Mouse (Mus musculus) CD8-positive naive resting alpha-beta T cell, adult 2 months (primary cell): Measurements from ENCODE around the gene Abca1.

ENCODE experiments used
- DNase-seq, 2 experiments: peaks; one replicate each; pipeline ENCODE4 v3.0.0; 2022; ENCODE audit warnings: low read depth in 2 of 2, low spot score in 2 of 2

The Abca1 gene

DNA sequence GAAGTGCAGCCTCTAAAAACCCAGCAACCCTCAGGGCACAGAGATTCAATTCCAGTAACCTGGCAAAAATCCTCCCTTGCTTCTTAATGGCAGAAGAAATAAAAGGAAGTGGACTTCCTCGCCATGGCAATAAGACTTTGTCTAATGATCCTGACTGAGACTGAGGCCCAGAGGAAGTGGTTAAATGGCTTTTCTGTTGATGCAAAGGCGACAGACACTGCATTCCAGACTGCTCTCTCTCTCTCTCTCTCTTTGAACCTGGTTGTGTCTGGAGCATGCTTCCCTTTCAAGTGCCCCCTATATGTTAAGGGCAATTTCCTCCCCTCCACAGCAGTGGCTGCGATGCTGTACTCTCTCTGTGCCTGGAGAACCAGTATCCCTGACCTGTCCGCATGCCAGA, 70.7 kb downstream of the Abca1 start:
- no peak for DNase-seq

DNA sequence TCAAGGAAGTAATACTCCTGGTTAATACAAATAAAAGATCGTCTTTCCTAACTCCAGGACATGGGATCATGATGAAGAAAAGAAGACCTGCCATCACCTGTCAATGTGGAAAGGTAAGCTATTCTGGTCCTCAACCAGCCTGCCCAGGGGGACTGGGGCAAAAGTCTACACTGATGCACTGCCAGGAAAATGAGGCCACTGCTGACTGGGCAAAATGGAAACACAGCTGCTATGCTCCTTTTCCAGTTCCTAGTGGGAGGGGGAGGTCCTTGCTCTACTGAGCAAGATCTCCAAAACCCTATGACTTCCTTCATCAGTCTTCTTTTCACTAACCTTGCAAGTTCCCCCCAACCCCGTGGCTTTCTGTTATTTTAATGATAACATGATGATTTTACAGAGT, 73.1 kb downstream of the Abca1 start:
- no peak for DNase-seq

DNA sequence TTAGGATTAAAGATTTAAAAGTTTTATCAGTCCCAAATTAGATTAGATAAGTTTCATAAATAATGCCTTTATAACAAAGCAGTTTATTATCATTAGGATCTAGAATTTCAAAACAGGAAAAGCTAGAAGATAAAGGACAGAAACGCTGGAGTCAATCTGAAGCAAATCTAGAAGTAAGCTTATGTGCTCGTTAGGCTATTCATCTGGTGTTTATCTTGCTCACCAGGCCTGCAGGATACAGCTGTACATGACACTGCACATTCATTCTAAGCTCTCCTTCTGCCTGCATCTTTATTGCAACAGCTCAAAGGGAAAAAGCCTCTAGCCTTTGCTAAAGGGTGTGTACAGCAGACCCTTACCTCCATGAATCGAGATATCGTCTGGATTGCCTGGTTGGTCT, 74.1 kb downstream of the Abca1 start:
- DNase-seq, result no peak

DNA sequence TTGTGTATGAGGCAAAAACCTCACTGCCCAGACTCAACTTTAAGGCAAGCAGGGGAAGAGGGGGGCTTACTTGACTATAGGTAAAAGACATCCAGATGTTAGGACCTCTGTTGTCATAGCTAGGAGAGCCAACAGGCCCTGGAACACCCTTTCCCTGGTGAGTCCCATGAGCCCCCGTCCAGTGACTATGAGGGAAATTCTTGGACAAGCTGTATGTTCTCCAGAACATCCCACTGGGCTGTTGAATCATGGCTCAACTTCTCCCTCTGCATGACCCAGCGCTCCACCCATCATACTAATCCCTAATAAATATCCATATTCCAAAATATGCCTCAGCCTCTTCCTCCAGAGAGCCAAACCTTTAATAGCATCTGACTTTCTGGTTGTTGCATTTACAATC, 76.6 kb downstream of the Abca1 start:
- DNase-seq, result no peak

DNA sequence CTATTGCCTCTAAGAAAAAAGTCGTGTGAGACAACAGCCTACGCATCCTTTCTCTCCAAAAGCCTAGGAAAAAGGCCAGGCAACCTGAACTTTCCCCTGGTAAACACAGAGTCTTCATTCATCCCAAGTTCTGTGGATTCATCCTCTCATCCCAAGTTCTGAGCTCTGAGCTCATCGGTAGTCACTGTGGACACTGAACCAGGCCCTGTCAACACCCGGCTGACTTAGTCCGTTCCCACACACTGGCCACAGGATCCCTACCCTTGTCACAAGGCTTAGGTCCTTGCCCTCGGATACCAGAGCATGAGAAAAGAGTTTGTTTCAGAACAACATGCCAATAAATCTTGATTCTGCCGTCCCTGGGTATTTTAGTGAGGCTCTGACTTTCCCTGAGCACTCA, 77.2 kb downstream of the Abca1 start:
- no peak for DNase-seq

DNA sequence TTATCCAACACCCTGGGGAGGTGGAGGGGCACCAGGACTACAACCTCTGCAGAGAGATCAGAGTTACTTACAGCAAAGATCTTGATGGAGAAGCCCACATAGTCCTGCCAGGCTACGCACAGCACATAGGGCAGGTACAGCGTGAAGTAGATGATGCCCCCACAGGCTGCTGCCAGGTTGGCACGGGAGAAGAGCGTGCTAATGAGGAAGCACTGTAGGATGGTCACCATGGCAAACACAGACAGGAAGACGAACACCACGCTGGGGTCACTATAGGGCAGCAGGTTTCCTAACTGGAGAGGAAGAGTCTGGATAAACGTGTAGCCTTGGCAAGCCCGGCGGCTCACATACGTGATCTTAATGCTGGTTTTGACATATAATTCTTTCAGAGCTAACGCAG, 77.8 kb downstream of the Abca1 start:
- no peak for DNase-seq

DNA sequence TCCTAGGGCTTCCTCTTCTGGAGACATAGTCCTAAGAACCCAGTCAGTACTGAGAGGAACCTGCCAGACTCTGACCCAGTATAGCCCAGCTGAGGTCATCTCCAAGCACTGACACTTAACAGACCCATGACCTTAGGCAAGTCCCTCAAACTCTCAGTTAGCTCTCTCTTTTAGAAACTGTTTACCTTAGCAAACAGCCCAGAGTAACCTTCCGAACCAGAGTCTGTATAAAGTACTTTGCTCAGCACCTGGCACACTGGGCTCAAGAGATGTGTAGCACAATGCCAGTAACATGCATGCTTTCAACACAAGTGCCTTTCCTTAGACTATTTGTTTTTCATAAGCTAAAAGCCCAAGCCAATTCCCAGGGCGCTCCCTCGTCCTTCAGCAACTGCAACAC, 79.4 kb downstream of the Abca1 start:
- DNase-seq, result no peak

DNA sequence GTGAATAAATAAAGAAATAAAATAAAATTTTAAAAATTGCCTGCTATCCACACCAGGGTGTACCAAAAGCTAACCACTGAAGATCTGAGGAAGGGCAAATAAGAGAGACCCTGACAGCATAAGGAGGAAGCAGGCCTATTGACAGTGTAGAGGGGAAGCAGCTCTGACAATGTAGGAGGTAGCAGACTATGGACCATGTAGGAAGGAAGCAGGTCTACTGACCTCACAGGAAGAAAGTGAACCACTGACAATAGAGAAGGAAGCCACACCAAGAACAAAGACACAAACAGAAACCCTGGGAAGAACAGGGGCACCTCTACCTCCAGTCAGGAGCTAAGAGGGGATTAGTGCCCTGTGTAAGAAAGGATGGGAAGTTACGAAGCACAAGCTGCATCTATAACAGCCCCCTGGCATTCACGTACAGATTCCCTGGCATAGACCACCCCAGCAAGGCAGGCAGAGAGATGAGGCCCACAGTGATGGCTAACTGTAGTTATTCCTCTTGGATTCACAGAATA, 80.8 kb downstream of the Abca1 start:
- no peak for DNase-seq

DNA sequence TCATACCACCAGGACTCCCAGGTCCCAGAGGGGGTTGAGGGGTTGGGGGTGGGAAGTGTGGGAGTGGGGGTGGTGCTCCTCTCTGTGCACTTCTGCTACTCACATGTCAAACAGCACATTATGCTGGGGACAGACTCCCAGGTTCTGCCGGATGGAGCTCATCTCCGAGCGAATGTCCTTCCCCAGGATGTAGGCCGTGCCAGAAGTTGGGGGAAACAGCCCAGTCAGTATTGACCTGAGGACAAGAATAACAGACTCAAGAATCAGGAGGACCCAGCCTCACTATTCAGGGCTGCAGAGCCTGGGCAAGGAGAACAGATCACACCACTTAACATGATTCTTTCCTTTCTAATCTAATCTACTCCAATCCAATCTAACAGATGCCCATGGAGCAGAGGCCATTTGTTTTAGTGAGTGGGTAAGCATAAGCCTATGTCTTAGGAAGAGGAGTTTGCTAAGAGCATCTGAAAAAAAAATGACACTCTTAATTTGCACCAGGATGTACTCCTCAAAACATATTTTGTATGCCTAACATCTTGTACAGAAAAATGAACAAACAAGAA, 82.8 kb downstream of the Abca1 start:
- DNase-seq, result no peak

DNA sequence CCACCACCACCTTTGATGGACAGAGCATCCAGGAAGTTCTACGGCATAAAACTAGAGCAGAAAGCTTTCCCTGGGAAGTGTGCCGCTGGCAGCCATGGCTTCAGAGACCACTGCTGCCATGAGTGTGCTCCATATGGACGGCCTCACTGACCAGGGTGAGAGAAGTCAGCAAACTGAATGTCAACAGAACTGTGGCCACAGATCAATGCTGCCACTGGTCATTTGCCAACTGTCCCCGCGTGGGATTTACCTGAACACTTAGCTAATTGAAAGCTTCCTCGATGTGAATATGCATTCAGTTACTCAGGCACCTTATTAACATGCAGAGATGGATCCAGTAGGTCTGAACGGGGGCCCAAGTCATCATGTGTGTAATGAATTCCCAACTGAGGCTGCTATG, 86.7 kb downstream of the Abca1 start:
- DNase-seq, result no peak

DNA sequence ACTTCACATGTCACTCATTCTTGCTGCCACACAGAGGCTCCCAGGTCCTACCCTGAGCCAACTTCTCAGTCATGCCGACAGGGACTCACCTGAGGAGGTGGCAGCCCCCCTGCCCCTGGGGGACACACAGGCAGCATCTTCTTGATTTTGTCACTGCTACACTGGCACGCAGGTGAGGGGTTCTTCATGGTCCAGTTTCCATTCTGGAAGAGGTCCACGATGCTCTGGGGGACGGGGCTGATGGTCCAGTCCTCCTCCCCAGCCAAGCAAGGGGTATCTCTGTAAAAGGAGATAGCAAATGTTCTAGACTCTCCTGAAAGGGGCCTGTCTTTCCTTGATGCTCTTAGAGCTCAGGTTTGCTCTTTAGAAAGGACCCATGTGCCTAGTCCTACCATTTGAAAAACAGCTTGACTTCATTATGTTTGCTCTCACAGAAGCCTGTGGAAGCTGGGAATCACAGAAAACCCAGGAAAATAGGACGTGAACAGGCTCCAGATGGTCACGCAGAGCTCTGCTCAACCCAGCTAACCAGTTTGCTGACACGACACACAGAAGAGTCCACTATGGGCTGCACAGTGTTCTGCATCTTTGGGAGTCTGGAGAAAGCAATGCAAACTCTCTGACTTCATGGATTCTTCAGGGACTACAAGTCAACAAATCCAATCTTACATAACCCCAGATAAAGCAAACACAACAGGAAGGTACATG, 97.2 kb downstream of the Abca1 start:
- DNase-seq, result no peak

DNA sequence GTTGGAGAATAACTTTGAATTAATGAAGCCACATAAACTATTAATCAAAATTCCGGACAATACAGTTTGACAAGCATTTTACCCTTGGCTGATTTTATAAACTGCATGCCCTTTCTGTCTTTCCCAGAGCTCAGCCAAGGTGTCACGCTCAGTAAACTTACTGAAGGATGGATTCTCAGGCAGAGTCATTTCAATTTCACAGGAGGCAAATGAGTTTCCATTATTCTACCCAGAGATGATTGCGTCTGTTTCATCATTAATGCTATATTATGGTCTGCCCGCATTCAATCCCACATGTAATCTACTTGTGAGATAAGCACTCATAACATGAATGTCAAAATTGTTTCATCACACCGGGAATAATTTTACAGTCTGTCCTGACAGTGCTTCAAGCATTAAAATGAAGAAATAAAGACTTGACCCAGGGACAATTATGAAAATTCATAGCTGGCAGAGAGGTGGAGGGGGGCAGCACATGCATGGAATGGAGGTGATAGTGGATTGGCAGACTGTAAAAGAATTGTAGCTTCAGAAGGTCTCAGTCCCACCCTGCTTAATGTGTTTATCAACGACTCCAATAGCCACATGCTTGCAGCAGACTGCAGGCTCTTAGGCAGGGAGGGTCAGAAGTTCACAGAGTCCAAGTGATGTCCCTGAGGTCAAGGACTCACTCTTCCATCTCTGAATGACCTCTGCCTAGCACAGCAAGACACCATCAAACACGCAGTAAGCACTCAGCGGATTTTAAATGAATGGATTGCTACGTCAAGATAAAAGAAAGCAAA, 113.3 kb downstream of the Abca1 start:
- no peak for DNase-seq

DNA sequence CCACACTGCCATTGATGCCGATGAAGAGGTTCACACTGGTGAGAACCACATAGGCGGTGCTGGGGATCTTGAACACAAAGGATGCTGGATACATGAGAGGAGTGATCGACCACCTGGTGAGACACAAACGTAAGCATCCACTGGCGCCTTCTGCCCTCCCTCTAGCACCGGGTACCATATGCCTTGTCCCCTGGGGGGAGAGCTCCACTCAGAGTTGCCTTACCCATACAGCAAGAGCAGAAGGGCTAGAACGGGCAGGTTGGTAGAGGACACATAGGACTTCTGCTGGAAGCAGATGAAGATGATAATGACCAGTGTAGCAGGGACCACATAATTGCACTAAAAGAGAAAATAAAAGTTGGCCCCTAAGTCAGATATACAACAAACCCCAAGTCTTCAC, 113.9 kb downstream of the Abca1 start:
- no peak for DNase-seq

DNA sequence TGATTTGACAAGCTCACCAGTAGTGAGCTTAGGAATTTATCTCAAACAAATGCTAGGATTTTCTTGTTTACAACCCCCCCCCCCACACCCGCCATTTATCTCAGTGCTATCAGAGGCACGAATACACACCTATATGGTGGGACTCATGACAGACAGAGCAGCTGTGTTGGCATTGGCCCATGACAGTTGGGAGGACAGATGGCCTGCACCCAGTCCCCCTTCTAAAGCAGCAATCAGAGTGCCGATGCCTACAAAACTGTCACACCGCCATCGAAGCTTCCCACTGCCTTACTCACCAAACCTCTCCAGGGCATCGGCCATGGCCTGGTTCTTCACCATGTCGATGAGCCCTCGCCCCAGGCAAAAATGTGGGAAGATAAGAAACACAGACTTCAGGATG, 115.9 kb downstream of the Abca1 start:
- DNase-seq, result no peak

DNA sequence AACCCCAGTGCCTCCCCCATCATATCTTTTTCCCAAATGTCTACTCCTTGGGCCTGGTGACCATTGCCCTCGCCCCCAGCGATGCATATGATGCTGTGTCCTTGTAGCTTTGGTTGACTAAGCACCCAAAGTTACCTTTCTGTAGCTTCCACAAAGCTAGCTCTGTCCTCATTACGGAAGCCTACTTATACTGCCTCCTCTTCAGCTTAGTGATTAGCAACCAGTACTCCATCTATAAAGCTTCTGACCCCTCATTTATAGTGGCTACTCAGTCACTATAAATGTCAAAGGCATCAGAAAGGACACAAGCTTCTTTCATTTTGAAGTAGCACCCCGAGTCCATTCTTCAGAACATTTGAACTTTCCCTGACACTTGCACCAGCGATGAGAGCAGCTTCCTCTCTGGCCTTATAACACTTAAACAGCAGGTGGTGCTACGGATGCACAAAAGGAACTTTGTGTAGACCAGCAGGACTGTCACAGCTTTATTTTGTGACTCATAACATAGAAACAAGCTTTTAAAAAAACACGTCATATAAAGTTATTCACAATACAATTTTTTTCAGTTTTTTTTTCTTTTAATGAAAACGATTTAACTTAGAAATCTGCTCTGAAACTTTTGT, 129.3 kb downstream of the Abca1 start:
- no peak for DNase-seq

DNA sequence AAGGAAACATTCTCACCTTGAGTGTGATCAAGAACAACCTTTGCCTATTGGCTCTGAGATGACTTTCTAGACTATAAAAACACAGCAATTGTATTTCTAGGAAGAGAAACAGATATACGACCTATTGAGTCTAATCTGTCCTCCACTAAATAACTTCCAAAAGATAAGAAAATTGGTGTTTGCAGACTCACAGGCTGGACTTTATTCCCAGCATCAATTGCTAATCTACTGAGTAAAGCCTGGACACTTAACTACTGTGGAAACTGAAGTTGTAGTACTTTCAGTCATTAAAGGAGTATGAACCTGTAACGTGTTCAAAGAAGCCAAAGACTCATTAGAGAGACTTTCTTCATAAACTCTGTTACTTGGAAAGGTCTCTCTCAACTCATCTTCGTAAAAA, 131.9 kb downstream of the Abca1 start:
- no peak for DNase-seq

DNA sequence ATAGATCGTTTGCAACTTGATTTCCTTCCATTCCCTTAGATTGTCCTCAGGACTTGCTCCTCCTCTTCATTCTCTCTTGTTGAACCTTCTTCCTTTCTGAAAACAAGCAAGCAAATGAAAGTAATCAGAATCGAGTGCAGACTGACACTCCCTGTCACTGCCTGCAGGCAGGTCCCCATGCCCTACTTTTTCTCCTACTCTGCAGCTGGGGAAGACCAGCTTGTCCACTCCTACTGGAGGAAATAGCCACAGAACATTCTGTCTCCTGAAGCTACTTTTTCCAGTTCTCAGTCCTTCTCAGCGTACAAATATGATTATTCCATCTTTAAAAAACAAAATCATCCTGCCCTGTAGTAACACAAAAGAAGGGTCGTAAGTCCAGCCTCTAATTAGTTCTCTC, 135.3 kb downstream of the Abca1 start:
- no peak for DNase-seq

DNA sequence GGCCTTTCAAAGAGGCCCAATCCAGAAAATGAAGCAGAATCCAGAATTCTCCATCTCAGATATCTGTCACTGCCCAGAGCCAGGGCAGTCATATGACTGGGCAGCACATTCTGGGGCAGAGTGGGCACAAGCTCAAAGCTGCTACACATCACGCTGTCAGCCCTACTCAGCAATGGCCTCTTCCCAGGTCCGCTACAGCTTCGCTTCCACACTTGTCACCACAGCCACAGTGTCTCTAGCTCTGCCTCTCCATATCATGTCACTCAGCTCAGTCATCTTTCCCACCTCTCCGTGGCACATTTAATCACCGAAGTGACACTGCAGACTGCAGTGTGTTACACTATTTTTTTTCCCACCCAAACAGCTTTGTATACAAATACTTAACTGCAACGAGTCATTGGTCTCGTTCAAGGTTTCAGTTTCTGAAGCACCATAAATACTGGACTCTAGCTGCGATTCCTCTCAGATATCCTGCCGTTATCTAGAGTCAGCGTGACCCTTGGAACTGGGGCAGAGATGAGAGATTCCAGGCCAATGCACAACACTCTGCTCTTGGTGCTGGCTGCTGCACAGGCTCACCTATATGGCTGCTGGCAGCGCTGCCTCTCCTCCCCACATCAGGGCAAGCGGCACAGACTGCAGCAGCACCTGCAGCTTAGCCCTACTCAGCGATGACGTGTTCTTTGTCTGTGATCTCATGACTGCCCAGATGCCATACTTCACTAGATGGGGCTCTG, 136.3 kb downstream of the Abca1 start:
- DNase-seq, result no peak

DNA sequence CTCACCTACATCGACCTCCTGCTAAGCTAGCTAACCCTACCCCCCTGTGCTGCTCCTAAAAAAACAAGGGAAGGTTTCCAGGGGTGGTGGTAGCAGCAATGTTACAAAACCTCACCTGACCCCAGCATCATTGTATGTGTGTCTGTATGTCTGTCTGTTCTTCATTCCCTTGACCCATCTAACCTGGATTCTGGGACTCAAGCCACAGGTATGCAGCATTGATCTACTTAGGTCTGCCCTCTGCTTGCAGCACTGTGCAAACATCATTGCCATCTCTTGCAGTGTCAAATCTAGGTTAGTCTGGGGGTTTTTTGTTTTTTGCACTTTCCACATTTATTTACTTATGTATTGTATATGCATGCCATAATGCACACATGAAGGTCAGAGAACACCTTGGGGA, 141.3 kb downstream of the Abca1 start:
- no peak for DNase-seq

DNA sequence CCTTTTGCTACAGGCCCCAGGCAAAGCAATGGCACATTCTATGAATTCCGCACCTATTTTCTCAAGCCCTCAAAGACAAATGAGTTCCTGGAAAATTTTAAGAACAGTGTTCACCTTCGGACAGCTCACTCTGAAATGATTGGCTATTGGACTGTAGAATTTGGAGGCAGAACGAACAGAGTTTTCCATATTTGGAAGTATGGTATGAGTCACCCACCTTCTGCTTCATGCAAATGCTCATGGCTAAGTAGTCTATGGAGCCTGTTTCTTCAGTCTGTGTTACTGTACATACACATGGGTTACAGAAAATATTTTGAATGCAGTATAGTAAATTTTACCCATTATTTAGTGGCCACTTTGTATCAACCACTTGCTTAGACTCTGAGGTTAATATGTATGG, 144.7 kb downstream of the Abca1 start:
- DNase-seq, result no peak

DNA sequence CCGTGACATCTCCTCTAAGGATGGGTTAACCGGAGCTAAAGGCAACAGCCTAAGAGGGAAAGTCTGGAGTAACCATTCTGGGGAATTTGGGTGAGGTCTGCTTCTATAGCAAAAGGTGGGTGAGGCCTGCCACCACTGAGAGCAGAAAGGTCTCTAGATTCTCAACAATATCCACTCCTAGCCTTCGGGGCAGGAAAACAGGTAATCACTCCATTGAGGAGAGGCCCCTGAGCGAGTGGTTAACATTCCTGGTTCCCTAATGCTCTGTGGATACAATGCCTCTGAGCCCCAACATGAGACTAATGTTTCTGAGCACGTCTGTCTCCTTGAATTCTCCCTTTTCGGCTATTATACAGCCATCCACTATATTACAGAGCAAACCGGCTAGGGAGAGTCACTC, 145.3 kb downstream of the Abca1 start:
- DNase-seq, result no peak
